Comparison of ENCODE assay signal across 27 mouse cellular contexts in genomic region chr9:64629802-64630201, GRCm38 (mm10).
"Had no signal": no experiment of that assay in that cellular context is flagged by ENCODE, and none has a peak within 500 bp of the region (broad histone marks: within the 10 kb centered on the region; RNA-seq: fewer than 3 reads in every experiment).

No protein-coding gene starts in this region.

- H3K4me3 ChIP-seq: gastrocnemius, adult 2 months; heart, embryonic 10.5 days; heart, embryonic 12.5 days; hindbrain, embryonic 12.5 days; intestine, embryonic 15.5 days; layer of hippocampus, adult 2 months; left cerebral cortex, adult 2 months; limb, embryonic 10.5 days; limb, embryonic 12.5 days; liver, embryonic 13.5 days; liver, embryonic 15.5 days had no signal

- H3K9ac ChIP-seq: heart, embryonic 12.5 days; hindbrain, embryonic 12.5 days; hindbrain, embryonic 14.5 days; intestine, embryonic 15.5 days; limb, embryonic 12.5 days; liver, embryonic 13.5 days; liver, embryonic 15.5 days had no signal

- H3K27ac ChIP-seq: gastrocnemius, adult 2 months; heart, embryonic 10.5 days; hindbrain, embryonic 12.5 days; hindbrain, embryonic 14.5 days; intestine, embryonic 15.5 days; layer of hippocampus, adult 2 months; left cerebral cortex, adult 2 months; limb, embryonic 10.5 days; limb, embryonic 12.5 days; liver, embryonic 13.5 days; liver, embryonic 15.5 days had no signal

- H3K27me3 ChIP-seq: intestine, embryonic 15.5 days had no signal

- DNase-seq: gastrocnemius, adult 2 months; gastrocnemius, postnatal 10 days; gastrocnemius, postnatal 25 days; heart, adult 18-20 months; heart, postnatal 10 days; heart, postnatal 4 days; kidney, adult 18-20 months; kidney, adult 8-10 months; kidney, postnatal 10 days; kidney, postnatal 25 days; kidney, postnatal 4 days; liver; liver, embryonic 13.5 days had no signal

- H3K36me3 ChIP-seq: heart, embryonic 10.5 days; heart, embryonic 12.5 days; hindbrain, embryonic 12.5 days; intestine, embryonic 15.5 days; limb, embryonic 10.5 days; limb, embryonic 12.5 days; liver, embryonic 13.5 days; liver, embryonic 15.5 days had no signal

- H3K4me2 ChIP-seq: heart, embryonic 12.5 days; hindbrain, embryonic 12.5 days; hindbrain, embryonic 14.5 days; intestine, embryonic 15.5 days; limb, embryonic 12.5 days; liver, embryonic 11.5 days; liver, embryonic 13.5 days; liver, embryonic 15.5 days had no signal

- ATAC-seq: hindbrain, embryonic 16.5 days; inflammation-experienced regulatory T-cells, adult 6 months; intestine, embryonic 15.5 days; intestine, postnatal 0 days had no signal

- H3K4me1 ChIP-seq: heart, embryonic 10.5 days; heart, embryonic 12.5 days; hindbrain, embryonic 12.5 days; intestine, embryonic 15.5 days; limb, embryonic 12.5 days; liver, embryonic 13.5 days; liver, embryonic 15.5 days had no signal

- H3K9me3 ChIP-seq: heart, embryonic 10.5 days; heart, embryonic 12.5 days; hindbrain, embryonic 12.5 days; intestine, embryonic 15.5 days; limb, embryonic 10.5 days; limb, embryonic 12.5 days; liver, embryonic 13.5 days; liver, embryonic 15.5 days had no signal
